Mouse (Mus musculus): Measurements from ENCODE around the gene Rsf1. TPM values are rescaled to one million over a fixed set of nuclear protein-coding genes. Genes with fewer than 3 reads are reported as not detected.

Gene Rsf1
- 10 to 100 TPM; 51.8 to 52.1 TPM for polyA plus RNA-seq (2017; shearing (Covaris generic))

GRCm38 (mm10) chr7:97579067-97579975 lies at the start of gene Rsf1, which contains the start of gene Aamdc:
Rsf1 (plus strand) TSS chr7:97579889.
Aamdc (minus strand) TSS chr7:97579497.

GRCm38 (mm10) chr7:97696506-97697254 lies 117.0 kb downstream of the Rsf1 start, which contains the start of gene Clns1a:
Clns1a (plus strand) TSS chr7:97696634.

DNA sequence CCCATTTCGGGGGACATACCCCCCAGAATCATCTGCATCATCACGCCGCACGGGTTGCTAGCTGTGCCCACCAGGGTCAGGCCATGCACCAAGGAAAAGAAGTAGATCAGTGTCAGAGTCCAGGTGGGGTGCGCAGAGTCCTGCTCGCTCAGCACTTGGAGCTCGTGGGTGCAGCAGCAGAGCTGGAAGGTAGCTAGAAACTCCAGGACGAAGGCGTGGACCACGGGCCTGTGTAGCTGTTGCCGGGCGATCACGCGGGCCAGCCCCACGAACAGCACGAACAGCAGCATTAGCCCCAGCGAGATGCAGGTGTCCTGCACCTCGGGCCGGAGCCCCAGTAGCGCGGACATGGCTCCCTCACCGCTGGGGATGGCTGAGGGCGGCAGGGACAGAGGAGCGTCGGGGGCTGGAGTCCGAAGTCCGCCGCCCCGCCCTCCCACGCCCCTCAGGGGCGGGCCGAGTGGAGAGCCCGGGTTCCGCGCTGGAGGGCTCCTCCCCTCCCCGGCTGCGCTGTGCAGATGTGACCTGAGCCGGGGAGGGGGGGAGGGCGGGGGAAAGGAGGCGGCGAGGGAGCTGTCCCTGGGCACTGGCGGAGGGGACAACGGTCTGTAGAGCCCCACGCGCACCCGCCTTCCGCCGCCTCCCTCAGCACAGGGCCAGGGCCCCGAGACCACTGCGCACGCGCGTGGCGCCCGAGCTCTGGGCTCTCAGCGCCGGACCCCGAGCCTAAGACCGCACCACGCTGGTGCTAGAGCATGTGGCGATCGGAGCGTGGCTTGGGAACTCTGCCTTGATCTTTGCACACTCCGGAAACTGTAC lies 158.2 kb downstream of the Rsf1 start, which contains the start of gene Aqp11:
Aqp11 (minus strand) TSS at position 652 of the 819 bp plus-strand sequence.

Other genes with a start within 250 kb of the Rsf1 start
- 1 to 10 TPM; 4.9 to 5.2 TPM for gene Usp35, start 247.9 kb upstream of the Rsf1 start, polyA plus RNA-seq (2017; shearing (Covaris generic))
- gene Kctd21, start 247.6 kb upstream of the Rsf1 start, polyA plus RNA-seq (2017; shearing (Covaris generic)): 1 to 10 TPM in 1 of 2 experiments, under 1 TPM in 1; 0.86 to 1.9 TPM
- 10 to 100 TPM; 14.5 to 21.0 TPM for gene Alg8, start 208.3 kb upstream of the Rsf1 start, polyA plus RNA-seq (2017; shearing (Covaris generic))
- 100 to 1,000 TPM; 125 to 151 TPM for gene Ndufc2, start 179.9 kb upstream of the Rsf1 start, polyA plus RNA-seq (2017; shearing (Covaris generic))
- gene Thrsp, start 162.2 kb upstream of the Rsf1 start, polyA plus RNA-seq (2017; shearing (Covaris generic)): 1 to 10 TPM; 1.0 to 2.4 TPM
- 1 to 10 TPM in 1 of 2 experiments, under 1 TPM in 1; 0.42 to 2.8 TPM for gene Kctd14, start 128.6 kb upstream of the Rsf1 start, polyA plus RNA-seq (2017; shearing (Covaris generic))
- gene Ints4, start 98.9 kb upstream of the Rsf1 start, polyA plus RNA-seq (2017; shearing (Covaris generic)): 10 to 100 TPM; 51.3 to 52.6 TPM
- 10 to 100 TPM; 38.4 to 43.0 TPM for gene Aamdc, start 392 bp upstream of the Rsf1 start, polyA plus RNA-seq (2017; shearing (Covaris generic))
- 100 to 1,000 TPM; 114 to 117 TPM for gene Clns1a, start 116.7 kb downstream of the Rsf1 start, polyA plus RNA-seq (2017; shearing (Covaris generic))
- 1 to 10 TPM in 1 of 2 experiments, under 1 TPM in 1; 0.35 to 2.8 TPM for gene Aqp11, start 158.4 kb downstream of the Rsf1 start, polyA plus RNA-seq (2017; shearing (Covaris generic))
- gene Pak1, start 208.7 kb downstream of the Rsf1 start, polyA plus RNA-seq (2017; shearing (Covaris generic)): 1 to 10 TPM; 2.6 to 3.0 TPM